Mouse (Mus musculus) frontal cortex, postnatal 25 days (tissue): Measurements from ENCODE around the gene Olfr1392.
"Not testable (repeated sequence)": the region's sequence is repeated elsewhere in the genome, so short reads cannot be mapped to it uniquely, and the experiment has no call there.

ENCODE experiments used
- DNase-seq, 2 experiments: peaks; one replicate each; pipeline ENCODE4 v3.0.0; 2022; ENCODE audit warnings: low spot score in 2 of 2

The Olfr1392 gene

DNA sequence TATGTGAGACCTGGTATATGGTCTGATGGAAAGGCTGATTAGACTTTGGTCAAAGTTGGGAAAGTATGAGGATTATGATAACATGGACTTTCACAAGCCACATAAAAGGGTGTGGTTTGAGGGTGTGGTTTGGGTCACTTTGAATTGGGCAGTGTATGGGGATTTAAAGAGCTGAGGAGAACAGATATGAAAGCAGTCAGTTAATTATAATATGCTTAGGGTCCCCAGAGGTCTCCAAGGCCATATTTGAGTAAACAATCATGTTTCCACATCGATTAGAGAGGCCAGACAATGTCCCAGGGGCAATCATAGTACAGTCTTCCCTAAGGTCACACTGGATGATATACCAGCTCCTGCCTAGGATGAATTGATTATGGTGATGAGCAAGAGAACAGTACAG, at the start of gene Olfr1392:
Gene Olfr1392 (plus strand): TSS at position 301 of the 400 bp plus-strand sequence.
- not testable (repeated sequence) for DNase-seq

DNA sequence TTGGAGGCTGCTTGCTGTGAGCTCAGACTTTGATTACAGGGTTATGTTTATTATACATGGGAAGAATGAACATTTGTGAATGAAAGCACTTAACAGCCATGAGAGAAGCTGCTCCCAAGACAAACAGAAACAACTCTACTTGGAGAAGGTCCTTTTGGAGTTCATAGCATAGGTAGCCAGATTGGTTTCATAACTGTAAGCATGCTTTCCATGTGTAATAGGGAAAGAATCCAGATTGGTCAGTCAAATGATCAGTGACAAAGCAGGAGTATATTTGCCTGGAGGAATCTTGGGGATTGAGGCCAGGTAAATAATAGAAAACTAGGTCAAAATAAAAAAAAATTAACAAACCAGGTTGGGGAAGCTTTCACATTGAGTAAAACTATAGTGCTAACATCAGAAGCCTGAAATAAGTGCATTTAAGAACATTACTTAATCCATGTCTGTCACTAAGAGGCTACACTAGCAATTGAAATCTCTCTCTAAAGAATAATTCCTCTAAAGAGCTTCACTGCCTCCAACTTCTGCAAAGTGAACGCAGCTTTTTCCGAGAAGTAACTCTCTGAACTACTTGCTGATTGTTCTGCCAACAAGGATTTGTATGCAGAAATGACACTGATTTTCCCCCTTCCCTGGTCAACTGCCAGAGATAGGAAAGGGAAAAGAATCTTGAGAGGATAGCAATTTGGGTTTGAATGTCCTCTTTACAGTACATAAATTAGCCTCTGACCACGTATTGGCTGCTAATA, 49.4 kb upstream of the Olfr1392 start:
- DNase-seq: no peak

DNA sequence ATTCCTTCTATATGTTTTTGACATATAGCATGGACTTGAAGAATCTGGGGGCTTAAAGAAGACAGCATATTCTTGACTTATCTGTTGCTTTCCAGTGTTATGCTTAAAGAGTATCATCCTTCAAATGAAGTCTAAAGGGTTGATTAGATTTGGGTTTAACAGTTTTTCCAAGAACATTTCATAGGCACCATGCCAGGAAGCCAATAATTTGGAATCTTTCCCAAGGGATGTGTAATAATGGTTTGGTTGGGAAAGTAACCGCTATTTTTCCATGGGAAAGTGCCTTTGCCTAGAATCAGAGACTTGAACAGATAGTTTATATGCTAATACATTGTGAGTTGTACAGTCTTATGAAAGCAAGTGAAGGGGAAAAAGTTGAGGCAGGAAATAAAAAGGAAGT, 48.2 kb upstream of the Olfr1392 start:
- DNase-seq: no peak

DNA sequence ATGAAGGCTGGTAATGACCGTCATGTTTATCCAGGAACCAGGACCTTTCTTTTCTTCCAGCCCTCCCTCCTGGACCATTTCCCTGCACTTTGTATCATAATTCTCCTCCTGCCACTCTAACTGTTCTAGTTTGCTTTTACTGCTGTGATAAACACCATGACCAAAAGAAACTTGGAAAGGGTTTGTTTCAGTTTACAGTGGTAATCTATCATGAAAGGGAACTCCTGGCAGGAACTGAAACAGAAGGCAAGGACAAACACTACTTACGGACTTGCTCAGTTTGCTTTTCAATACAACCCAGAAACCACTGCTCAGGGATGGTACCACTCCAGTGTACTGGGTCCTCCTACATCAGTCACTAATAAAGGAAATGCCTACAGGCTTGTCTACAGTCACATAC, 47.5 kb upstream of the Olfr1392 start:
- DNase-seq: no peak

DNA sequence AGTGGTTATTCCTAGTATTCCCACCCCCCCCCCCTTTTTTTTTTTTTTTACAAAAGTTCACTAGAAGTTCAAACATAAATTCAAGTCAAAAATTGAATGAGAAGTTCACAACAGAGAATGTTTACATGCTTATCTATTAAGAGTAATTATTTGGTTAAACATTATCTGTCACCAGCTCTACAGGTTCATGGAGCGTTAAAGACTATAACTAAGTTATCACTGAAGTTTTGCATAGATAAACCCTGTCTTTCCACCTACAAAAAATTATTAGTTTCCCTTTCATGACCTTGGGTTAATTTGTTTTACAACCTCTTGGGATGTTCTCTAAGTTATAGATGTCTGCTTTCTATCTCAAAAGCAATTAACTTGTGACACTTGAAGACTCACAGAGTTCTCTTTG, 44.8 kb upstream of the Olfr1392 start:
- no peak for DNase-seq

DNA sequence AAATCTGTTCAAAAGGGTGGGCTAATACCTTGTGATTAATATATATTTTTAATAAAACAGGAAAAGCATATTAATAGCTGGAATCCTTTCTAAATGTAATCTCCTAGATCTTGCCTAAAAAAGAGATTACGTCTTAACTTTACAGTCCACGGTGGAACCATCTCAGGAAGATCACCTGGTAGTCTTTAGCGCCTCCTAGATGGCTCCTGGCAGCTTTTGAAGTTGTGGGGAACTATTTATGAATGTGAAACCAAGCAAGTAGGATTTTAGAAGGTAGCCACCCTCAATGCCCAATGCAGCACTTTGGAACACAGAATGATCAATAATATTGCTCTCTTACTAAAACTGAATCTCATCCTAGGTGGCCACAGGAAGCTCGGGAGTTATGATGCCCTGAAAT, 44.2 kb upstream of the Olfr1392 start:
- no peak for DNase-seq

DNA sequence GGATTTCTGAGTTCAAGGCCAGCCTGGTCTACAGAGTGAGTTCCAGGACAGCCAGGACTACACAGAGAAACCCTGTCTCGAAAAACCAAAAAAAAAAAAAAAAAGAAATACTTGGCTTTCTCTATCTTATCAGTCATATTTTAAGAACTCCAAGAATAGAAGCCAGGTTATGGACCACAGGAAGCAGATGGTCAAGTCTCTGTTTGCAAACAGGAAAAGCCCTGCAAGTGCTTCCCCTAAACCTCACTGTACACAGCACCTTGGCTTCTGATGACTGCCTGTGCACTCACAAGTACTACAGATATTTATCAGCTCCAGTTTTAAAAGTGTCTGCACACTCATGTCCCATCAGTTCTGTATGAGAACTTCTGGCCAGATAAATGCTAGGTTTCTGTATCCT, 43.6 kb upstream of the Olfr1392 start:
- no peak for DNase-seq

DNA sequence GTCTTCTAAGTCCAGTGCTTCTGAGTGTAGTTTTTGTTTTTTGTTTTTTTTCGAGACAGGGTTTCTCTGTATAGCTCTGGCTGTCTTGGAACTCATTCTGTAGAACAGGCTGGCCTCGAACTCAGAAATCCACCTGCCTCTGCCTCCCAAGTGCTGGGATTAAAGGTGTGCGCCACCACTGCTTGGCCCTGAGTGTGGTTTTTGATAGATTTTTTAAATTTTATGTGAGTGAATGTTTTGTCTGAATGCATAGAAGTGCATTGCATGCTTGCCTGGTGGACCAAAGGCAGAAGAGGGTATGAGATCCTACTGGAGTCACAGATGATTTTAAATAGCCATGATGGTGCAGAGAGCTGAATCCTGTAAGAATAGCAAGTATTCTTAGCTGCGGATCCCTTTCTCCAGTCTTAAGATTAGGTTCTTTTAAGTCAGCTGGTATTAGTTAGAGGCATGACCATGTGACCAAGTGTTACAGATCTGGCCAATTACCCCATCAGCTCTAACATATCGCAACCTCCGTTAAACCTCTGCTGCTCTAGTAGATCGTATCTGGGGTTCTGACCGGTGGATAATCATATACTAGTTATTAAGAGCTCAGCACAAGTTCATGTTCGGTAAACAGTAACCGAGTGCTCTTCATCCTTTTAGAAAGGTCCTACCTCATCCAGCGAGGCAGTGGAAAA, 42.0 kb upstream of the Olfr1392 start:
- no peak for DNase-seq

DNA sequence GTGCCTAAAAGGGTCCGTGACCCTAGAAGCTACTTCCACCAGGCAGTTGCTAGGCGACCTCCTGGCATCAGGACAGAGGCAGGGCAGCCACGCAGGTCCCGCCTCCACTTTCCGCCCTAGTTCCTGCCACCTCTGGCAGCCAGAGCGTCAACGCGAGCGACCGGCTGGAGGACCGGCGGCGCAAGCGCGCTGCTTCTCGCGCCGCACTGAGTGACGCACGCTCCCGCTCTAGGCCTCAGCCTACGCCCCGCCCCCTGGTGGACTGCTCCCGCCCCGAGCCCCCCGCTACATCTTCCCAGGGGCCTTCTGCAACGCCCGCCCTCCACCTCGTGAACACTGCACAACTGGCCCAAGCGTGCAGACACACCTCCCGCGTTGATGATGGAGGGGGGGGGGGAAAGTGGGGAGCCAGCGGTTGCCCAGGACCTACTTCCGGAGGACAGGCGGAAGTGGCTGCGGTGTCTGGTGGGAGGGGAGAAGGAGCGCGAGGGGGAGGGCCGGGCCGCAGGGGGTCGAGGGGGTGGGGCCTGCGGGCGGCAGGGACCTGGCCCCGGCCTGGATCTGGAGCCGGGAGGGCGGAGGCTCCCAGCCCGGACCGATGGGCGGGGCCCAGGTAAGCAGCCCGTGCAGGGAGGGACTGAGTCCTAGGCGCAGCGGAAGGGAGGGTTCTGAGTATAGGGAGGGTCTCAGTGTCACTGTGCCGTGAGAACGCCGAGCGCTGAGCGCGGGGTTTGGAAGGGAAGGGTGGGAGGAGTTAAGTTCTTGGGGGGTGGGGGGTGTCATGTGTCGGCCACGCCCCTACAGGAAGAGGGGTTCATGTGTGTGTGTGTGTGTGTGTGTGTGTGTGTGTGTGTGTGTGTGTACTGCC, 41.1 kb upstream of the Olfr1392 start, which contains the start of gene Mgat1:
Gene Mgat1 (plus strand): TSS at position 465 of the 868 bp plus-strand sequence.
- peak; percentile 71 to 83 for DNase-seq

DNA sequence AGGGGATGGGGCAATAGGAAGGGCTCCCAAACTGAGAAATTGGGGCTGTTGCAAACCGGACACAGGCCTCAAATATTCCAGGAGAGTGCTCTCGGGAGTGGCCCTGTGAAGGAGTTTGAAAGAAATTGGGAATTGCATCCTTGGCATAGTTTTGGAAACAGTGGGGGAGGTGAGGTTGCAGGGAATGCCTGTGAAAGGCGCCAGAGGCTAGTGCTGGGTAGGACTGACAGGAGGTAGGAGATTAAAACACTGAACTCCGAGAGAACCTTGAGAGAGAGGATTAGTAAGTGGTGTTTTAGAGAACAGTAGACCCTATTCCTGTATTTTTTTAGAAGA, 40.5 kb upstream of the Olfr1392 start:
- no peak for DNase-seq

DNA sequence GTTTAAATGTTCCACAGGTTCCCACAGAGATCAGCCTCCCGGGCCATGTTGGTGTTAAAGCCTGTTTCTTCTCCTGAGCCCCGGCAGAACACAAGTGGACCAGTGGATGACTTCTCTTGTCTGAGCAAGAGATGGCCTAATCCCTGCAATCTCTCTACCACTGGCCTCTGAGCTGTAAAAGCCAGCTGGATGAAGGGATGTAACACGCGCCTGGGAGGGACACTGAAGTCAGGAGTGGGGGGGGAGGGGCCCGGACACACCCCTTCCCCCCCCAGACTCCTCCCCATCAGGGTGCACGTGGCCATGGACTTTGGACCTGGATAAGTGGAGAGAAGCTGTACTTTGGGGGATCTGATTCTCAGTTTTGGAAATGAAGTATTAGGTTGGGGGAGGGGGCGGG, 39.9 kb upstream of the Olfr1392 start:
- no peak for DNase-seq

DNA sequence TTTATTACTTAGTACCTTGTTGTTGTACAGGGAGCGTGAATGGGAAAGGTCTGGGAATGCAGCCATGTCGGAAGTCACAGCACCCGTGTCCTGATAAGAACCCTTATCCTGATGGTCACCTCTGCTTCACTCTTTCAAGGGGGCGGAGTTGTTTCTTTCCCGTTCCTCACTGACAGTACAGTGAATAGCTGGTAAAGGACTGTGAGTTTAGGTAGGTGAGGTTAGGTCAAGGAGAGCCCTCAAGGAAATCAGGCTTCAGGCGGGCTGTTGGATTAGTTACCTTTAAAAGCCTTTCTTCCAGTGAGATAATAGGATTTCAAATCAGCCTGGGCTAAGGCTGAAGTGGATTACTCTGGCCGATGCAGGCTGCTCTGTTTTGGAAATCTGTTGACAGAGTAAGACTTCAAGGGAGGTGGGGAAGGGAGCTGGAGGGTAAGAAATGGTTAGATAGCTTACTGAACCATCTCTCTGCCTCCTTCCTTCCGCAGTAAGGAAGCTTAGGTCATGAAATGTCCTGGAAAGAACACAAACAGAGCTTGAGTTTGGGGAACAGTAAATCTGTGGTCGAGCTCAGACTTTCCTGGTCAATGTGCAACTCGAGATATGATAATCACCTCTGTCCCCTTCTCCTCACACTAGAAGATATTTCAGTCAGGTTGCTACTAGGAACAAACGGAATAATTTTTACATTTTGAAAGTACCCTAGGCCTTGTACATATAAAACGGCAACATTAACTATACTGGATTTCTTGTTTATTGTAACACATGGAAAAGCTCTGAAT, 39.3 kb upstream of the Olfr1392 start:
- DNase-seq: no peak

DNA sequence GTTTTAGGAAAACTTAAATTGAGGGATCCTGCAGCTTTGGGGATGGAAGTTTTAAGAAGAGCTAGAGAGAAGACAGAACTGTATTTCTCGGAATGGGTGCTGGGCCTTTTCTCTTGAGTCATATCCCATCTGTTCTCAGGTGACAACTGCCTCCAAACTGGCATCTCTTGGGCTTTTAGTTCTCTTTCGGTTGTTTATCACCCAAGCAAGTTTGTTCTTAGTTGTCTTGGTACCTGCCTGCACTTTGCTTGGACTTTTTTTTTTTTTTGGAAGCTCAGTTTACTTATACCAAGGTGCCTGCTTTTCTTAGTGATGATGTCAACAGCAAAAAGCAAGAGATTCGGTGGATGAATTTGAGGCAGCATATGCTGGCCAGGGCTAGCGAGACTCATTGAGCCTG, 38.6 kb upstream of the Olfr1392 start:
- no peak for DNase-seq

DNA sequence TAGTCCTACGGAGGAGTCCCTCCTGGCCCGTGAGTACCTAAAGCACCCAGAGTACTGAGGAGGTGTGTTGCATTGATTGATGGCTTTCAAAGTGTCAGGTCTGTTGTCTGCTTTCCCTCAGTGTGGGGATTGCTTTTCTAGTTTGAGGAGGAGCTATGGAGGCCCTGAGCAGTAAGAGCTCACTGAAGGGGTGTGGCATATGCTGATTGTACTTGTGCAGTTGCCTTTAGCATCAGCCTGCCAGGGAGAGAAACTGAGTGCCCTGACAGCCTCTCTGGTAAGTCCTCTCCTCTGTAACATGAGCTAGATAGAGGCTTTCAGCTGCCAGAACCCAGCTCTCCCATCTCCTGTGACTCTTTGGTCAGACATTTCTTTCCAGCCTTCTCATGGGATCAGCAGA, 37.8 kb upstream of the Olfr1392 start:
- DNase-seq: no peak

DNA sequence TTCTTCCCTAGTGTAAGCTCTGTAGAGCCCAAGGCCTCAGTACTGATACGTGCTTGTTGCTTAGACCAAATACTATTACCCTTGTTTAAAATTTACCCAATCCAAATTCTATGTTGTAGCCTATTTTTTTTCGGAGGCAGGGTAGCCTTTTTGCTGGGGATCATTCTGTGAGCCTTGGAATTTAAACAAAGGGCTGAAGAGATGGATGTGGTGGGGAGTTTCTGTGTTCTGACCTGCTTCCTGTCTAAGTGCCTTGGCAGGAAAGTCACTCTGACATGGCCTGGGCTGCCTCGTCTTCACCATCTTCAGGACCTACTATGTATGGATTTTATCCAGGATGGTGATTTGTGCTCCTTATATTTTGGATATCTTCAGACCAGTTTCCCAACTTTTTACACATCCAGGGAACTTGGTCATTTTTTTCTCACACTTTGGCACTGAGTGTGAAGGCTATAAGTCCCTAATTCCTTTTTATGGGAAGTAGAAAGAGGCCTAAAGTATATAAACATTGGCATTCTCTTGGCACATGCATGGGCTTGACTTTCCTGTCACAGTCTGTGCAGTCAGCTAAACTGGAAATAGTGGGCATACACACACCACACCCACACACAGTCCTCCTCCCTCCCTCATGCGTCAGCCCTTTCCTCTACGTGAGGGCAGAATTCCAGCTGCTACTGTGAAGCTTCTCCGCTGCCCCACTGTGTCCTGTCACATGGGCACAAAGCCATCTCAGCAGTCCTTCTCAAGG, 36.7 kb upstream of the Olfr1392 start:
- no peak for DNase-seq

DNA sequence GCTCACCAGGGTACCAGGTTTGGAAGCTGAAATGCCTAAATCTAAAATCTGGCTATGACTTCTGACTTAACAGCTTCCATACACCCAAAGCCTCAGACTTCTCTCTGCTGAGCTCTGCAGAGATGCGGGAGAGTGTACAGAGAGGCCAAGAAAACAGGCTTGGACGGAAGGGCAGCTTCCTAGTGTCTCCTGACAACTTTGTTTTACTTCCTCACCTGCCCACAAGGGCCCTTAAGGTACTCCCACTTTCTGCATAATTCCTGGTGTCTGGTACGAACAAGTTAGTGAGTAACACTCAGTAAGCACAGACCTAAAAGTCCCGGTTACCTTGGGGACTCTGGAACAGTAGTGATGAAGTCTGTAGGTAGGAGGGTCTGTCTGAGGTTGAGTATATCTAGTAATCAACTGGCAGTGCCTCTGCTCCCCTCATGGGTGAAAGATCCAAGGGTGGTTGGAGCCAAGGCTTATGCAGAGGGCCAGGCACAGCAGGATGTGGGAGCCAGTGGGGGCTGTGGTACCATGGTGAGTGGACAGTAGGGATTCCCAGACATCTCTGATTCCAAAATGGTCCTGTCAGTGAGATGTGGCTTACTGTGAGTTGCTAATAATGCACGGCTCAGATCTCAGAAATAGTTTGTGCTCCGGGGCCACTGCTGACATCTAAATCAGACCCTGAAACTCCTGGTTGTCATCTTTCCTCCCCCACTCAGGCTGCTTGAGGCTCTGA, 35.9 kb upstream of the Olfr1392 start:
- DNase-seq: no peak

DNA sequence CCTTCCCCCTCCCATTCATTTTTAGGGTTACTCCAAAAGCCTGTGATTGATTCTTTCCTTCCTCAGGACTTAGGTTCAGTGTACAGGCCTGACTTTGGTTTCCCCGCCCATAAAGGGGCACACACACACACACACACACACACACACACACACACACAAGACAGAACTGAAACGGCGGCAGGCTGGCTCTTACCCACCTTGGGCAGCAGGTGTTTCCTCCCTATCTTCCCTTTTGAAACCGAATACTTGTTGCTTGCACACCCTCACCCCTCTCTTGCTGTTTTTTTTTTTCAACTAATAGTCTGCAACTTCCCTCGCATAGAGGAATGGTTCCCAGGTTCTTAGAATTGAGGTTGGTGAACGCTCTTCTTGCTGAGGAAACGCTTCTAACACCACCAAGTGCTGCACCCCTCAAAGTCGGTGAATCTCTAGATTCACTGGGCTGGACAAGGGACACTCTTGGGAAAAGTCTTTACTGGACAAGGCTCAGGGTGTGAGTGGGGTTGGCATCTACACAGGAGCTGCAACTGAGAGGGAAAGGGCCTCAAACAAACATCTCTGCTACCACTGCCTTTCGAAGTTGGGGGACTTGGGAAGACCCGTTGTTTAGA, 35.2 kb upstream of the Olfr1392 start:
- no peak for DNase-seq

DNA sequence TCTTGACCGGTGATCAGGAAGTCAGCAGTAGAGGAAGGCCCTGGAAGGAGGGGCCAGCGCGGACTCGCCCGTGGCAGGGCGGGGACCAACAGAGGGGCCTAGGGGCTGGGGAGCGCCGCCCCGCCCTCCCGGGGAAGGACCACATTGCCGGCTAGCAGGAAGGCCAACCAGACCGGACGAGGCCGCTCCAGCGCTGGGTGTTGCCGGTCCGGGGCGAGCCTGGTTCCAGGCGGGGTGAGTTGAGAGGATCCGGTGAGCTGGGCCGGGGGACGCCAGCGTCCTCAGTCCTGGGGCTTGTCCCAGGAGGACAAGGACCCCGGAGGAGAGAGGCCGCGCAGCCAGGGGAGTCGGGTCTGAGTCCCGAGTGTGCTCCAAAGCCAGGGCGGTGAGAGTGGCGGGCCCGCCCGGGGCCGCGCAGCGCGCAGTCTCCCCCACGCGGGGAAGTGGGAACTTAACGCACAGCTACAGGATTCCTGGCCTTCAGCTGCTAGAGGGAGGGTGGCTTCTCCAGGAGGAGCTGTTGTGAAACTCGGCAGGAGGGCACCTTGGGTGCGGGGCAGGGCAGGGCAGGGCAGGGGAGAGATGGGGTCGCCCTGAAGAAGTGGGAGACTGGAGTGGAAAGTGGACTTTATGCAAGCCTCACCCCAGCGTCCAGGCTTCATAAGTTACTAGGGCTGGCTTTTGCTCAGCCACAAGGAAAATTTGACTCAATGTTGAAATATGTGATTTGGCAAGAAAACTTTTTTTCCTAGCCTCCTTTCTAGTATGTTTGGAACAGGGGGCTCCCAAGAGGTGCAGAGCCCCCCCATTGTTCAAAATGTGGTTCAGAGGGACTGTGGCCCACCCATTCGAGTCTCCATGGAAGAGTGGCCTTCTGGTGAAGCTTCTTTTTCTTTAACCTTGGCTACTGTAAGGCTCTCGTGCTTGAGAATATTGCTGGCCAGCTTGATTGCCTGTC, 34.4 kb upstream of the Olfr1392 start:
- DNase-seq: peak; percentile 42 to 47

DNA sequence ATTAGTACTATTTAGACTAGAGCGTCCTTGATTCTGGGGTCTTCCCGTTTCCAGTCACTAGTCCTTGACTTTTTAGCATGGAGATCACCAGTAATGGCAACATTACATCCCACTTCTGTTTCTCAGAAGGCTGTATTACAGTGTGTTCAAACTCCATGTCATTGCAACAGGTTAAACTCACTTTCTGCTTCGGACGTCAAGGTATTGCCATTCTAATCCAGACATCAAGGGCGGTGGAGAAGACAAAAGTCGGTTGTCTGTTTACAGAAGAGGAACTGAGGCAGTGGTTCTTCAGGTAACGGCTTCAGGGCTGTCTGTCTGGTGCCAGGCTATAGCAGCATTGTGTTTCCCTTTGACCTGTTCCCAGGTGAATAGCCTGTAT, 33.7 kb upstream of the Olfr1392 start:
- DNase-seq: no peak
